Mouse (Mus musculus) thymus, postnatal 36 days (tissue): ENCODE data around the gene Ephb3.

Experiments
- DNase-seq, 2 experiments: peaks; one replicate each; pipeline ENCODE4 v3.0.0; 2022; ENCODE audit warnings: mixed read lengths in 2 of 2

Gene Ephb3

DNA sequence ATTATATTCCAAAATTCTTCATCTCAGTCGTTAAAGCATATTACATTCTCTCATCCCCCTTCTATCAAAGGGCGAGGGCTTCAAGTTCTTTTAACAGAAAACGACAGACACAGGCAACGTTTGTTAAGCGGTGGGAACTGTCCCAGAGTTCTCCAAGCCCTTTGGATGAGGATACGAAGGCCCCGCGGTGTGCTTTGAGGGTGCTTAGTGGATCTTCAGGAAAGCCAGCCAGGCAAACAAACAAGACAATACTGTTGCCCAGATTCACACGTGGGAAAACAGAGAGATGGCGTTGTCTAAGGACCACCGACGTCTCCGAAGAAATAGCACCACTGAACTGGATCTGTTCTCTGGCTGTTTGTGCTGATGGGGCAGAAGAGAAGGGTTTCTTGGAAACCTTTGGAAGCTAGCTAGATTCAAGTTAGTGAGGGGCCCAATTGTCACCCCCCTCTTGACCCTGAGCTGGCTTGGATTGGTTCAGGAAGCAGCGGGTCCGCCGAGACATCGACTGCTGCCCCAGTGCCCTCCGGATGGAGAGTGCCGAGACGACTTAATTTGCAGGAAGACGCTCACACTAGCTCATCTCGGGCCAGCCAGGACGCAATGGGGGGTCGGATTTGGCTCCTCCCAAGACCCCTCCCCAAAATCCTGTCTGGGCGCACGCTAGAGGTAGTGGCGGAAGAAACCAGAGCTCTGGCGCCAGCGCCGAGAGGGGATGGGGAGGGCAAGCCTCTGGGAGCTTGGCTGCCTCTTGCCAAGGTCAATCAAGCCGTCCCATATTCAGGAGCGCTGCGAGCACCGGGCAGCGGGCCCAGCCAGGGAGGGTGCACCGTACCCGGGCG is 43.5 kb downstream of the Ephb3 start:
- no peak for DNase-seq

DNA sequence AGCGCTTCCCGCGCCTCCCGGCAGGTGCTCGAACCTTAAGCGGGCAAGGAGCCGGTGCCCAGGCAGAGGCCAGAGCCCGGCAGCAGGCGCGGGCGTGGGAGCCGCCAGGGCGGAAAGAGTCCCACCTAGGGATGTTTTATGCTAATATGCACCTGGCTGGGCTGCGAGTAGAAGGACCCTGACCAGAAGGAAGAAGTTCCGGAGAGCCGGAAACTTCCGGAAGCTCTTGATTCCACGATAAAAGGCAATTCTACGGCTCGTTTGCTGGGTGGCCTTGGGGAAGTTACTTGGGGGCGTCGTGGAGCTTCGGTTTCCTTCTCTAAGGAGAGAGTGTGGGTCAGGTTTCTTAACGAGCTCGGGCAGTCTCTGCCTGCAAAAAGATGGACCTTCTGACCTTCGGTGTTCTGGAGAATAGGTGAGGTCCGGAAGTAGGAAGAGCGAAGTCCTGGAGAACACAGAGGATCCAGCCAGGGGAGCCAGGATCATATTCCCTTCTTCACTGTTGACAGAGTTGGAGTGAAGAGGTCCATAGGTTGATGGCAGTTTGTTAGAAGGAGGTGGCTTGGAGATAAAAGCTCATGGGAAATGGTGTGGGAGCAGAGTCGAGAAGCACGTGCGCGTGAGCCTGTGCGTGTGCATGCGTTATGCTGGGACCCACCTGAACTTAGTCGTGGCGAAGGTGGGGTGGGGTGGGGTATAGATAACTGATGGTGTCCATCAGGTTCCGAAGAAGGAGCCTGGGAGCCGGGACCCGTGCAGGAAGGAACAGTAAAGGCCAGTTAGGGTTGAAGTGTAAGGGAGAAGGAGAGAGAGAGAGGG is 44.4 kb downstream of the Ephb3 start:
- DNase-seq = no peak

- DNase-seq = no peak
These were observed 47.9 kb downstream of the Ephb3 start for GRCm38 (mm10) chr16:21252401-21252955.

DNA sequence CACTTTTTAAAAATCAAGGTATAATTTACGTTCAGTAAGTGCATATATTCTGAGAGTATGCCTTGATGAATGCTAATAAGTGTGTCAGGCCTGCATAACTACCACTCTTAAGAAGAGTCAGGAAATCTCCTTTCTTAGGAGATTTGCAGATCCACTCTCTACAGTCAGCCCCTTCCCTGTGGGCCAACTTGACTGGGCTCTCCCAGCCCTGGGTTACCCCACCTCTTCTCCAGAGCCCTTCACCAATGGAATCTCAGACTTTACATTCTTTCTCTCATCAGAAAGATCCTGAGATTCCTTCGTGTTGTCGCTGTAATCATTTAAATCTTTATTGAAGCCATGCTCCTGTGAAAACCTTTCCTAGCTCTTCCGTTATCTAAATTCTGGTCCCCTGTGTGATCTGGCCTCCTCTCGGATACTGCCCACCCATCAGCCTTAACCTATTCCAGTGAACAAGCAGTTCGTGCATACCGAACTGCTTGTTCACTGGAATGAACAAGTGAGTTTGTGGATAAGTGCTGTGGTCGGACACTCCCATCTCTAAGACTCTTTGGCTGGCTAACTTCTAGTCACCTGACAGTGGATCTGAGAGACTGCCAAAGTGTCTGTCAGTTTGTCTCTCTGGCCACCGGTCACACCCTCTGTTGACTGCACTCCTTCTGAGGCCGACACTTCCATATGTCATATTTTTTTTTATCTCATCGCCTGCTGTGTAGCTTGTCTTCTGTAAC is 51.2 kb downstream of the Ephb3 start:
- DNase-seq = no peak

DNA sequence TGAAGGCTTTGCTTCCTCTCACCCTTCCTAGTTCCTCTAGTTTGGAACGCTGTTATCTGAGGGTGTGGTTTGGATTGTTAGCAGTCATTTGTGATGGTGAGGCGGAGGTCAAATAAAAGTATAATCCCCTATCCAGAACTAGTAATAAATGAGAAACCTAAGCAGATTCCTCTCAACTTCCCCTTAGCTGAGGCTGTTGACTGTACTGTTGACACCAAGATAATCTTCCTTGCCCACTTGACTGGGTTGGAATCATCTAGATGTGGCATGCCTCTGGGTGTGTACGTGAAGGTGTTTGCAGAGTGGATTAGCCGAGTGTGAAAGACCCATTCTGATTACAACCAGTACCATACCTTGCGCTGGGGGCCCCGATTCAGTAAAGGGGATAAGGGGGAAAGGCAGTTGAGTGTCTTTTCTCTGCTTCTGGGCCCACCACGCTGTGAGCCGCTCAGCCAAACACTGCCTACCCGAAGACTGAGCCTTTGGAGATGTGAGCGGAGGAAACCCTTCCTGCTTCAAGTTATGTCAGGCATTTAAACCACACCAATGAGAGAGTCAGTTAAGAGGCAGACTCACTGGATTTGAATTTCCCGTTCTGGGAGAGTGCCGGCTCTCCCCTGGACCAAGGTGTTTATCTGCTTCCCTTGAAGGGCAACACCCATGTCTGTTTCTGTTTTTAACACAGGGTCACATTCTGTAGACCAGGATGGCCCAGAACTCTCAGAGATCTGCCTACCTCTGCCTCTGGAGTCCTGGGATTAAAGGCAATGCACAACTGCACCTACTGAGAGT is 52.2 kb downstream of the Ephb3 start:
- no peak for DNase-seq

DNA sequence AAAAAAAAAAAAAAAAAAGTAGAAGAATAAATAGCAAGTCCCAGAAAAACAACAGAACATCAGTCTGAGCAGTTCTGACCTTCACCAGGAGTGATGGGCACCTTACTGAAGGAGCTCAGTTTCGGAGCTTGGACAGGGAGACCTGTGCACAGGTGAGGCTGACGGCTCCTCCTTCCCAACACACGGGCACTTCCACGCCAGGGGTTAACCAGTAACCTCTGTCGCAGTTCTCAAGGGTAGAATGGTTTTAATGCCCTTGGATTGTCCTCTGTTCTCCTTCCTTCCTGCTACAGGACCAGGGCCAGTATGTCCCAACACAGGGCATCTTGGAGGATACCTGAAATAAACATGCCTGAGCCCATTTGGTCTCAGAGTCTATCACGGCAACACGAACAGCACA is 60.9 kb downstream of the Ephb3 start:
- no peak for DNase-seq

GRCm38 (mm10) chr16:21269775-21270174 is 65.2 kb downstream of the Ephb3 start:
- no peak for DNase-seq

DNA sequence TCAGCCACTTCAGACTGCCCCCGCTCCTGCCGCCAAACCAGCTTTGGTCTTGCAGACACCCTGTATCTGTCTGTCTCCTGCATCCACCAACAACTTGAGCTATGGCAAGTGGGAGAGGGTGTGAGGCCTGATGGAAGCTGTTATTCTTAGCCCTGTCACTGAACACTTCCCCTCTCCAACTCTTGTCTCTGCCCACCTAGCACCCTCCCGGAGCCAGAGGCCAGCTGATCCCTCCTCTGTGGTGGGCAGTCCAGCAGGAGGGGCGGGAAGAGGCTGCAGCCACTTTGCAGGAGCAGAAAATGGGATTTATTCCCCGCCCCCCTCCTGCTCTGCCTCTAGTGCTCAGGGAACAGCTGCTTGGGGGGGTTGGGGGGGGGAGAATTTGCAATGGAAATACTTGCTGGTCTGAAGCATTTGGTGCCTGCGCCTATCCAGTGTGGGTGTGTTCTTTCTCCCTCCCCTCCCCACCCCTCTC is 67.3 kb downstream of the Ephb3 start:
- DNase-seq = no peak

DNA sequence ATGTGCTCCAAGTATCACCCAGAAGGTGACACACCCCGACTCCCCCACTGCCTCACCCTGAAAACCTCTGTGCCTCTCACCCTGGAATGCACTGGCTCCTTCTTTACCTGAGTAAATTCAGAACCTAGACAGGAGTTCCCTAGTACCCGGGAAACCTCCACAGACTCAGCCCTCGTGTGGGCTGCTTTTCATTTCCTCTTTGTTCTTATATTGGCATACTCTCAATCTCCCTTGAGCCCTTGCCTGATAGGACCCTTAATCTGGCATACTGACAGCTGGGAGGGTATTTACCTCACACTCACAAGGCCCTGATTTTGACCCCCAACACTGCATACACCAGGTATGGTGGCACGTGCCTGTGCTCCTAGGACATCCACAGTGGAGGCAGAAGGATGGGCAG is 68.2 kb downstream of the Ephb3 start:
- DNase-seq = no peak
